In the genomic region with DNA sequence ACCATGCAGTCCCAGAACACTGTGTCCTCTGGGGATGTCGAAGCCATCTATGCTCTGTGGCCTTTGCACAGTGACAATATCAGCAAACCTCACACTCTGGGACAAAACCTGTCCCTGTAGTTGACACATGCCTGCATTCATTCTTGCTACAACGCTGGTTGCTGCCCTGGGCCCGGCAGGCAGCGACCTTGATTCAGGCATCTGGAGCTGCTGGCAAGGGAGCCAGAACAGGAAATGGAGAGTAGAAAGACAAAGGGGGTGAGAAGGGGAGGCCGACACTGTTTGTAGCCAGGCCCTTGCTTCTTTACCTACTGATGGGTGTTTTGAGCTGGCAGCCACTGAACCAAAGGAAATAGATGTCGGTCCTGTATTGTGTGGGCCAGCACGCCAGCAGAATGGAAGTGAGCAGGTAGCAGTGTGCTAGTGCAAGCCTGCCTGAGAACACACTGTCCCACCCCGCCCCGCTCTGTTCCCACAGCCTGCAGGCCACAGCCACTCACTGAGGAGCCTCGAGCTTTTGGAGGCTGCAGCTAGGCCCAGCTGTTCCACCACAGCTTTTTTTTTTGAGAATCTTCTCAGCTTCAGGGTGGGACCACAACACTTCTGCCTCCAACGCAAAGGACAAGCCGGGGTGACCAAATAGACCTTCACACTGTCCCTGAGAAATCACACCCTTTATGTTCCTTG, we compare ENCODE assay signal across 8 mouse cellular contexts. TPM values are rescaled to one million over a fixed set of nuclear protein-coding genes. Genes with fewer than 3 reads are reported as not detected.
DNase-seq lines count a peak whose midpoint lies in the region; ATAC-seq and TF ChIP-seq lines count a peak whose summit lies in the region.
"Not testable (repeated sequence)": the region's sequence is repeated elsewhere in the genome, so short reads cannot be mapped to it uniquely, and the experiment has no call there.

No protein-coding gene starts in this region.

- not testable (repeated sequence) for H3K27me3 ChIP-seq in hindbrain, embryonic 10.5 days (ENCODE audit: insufficient read depth, poor library complexity, severe bottlenecking); limb, embryonic 11.5 days (ENCODE audit: control insufficient read depth, insufficient read depth, low read length); lung, postnatal 0 days (replicated peaks; ENCODE audit: insufficient read depth, low read length); stomach, embryonic 16.5 days (ENCODE audit: control insufficient read depth, insufficient read depth, low read length)

- 63% methylated on average over 12 of the region's 12 CpGs for WGBS in hindbrain, embryonic 10.5 days
- whole genome bisulfite sequencing in limb, embryonic 11.5 days: 54% methylated on average over 11 of the region's 12 CpGs
- WGBS in lung, postnatal 0 days: 29% methylated on average over 12 of the region's 12 CpGs
- WGBS in stomach, embryonic 16.5 days: 33% methylated on average over 11 of the region's 12 CpGs

- H3K9ac ChIP-seq in limb, embryonic 11.5 days (ENCODE audit: low read length): peak overlapping the region; percentile 2; the same call in 1 of the 2 replicates
- H3K9ac ChIP-seq in lung, postnatal 0 days (replicated peaks; ENCODE audit: low read depth); stomach, embryonic 16.5 days (ENCODE audit: low read length): not testable (repeated sequence)

- peak; percentile 36; the same call in 1 of the 2 replicates for TF ChIP-seq EP300 in lung, postnatal 0 days (IDR thresholded peaks at IDR 0.05)

- not testable (repeated sequence) for H3K9me3 ChIP-seq in hindbrain, embryonic 10.5 days; limb, embryonic 11.5 days (ENCODE audit: control insufficient read depth, low read length); lung, postnatal 0 days (ENCODE audit: low read length); stomach, embryonic 16.5 days (replicated peaks; ENCODE audit: control insufficient read depth, low read length)

- H3K4me3 ChIP-seq in hindbrain, embryonic 10.5 days; limb, embryonic 11.5 days (ENCODE audit: low read depth, low read length); lung, postnatal 0 days (ENCODE audit: low read depth, low read length); stomach, embryonic 16.5 days (replicated peaks; ENCODE audit: low read length): not testable (repeated sequence)

- TF ChIP-seq CTCF in lung, postnatal 0 days (IDR thresholded peaks at IDR 0.05): not testable (repeated sequence)

- peak overlapping the region; percentile 35; the same call in 1 of the 2 replicates for H3K27ac ChIP-seq in hindbrain, embryonic 10.5 days
- not testable (repeated sequence) for H3K27ac ChIP-seq in limb, embryonic 11.5 days (replicated peaks; ENCODE audit: low read depth, low read length); lung, postnatal 0 days (ENCODE audit: low read length)
- H3K27ac ChIP-seq in stomach, embryonic 16.5 days (ENCODE audit: low read length): peak overlapping the region; percentile 25; the same call in 1 of the 2 replicates

- peaks cover 11% of the 10 kb centered on the region for H3K4me1 ChIP-seq in hindbrain, embryonic 10.5 days (replicated peaks)
- not testable (repeated sequence) for H3K4me1 ChIP-seq in limb, embryonic 11.5 days (ENCODE audit: control insufficient read depth, insufficient read depth, low read length); lung, postnatal 0 days (ENCODE audit: insufficient read depth, low read depth, low read length); stomach, embryonic 16.5 days (ENCODE audit: control insufficient read depth, insufficient read depth, low read length)

- H3K4me2 ChIP-seq in limb, embryonic 11.5 days (ENCODE audit: low read depth, severe bottlenecking); lung, postnatal 0 days (replicated peaks; ENCODE audit: low read depth, low read length); stomach, embryonic 16.5 days (ENCODE audit: low read depth, low read length): not testable (repeated sequence)

- 0 out of 2 replicates have a peak, but pooled peaks have one; percentile 13 for ATAC-seq in limb, embryonic 11.5 days (ENCODE audit: insufficient number of reproducible peaks, low FRiP score, low TSS enrichment, low read depth)
- peak; percentile 80 for ATAC-seq in lung, postnatal 0 days
- peak; percentile 81 for ATAC-seq in stomach, embryonic 16.5 days (ENCODE audit: insufficient read depth, low FRiP score)

- H3K36me3 ChIP-seq in hindbrain, embryonic 10.5 days; limb, embryonic 11.5 days (ENCODE audit: control insufficient read depth, insufficient read depth, low read length); lung, postnatal 0 days (ENCODE audit: insufficient read depth, low read length); stomach, embryonic 16.5 days (ENCODE audit: control insufficient read depth, insufficient read depth, low read length): not testable (repeated sequence)

- peak; percentile 46 for DNase-seq in ES-CJ7 (ENCODE audit: low read depth, low spot score)
- peak; percentile 5 for DNase-seq in embryo, embryonic 10.5 days (ENCODE audit: low spot score)
- DNase-seq in heart, adult 8-10 months (ENCODE audit: low spot score): peak; percentile 51
- DNase-seq in hindbrain, embryonic 10.5 days (ENCODE audit: low spot score): peak; percentile 5
- peak; percentile 47 for DNase-seq in limb, embryonic 11.5 days (ENCODE audit: low spot score)
- peak; percentile 81 for DNase-seq in lung, postnatal 0 days (ENCODE audit: low spot score)
- DNase-seq in urinary bladder, postnatal 14 days (ENCODE audit: low spot score): peak; percentile 31

RNA-seq across cellular contexts. Expression of a gene that starts 5.5 kb away (rescaled TPM):
- 10 to 100 TPM; 35.1 to 40.2 (median 38.2) TPM for total RNA-seq in heart, adult 8-10 months (2022)
- polyA plus RNA-seq in hindbrain, embryonic 10.5 days (2016; fragmentation: Nextera tagmentation; extraction: Ambion mirVana): 585 and 814 TPM in 2 replicates
- 502 TPM in 2 replicates for polyA plus RNA-seq in limb, embryonic 11.5 days (2014; fragmentation: Nextera tagmentation; extraction: Ambion mirVana)
- polyA plus RNA-seq in lung, postnatal 0 days (2015; fragmentation: Nextera tagmentation; extraction: Ambion mirVana): 537 and 571 TPM in 2 replicates
- 440 and 474 TPM in 2 replicates for polyA plus RNA-seq in stomach, embryonic 16.5 days (2015; fragmentation: Nextera tagmentation; extraction: Ambion mirVana)

Comparison
In these comparisons a context has a peak if more than half of its experiments do, and no peak if none do; other contexts are left out.
1. DNase-seq: peak in every context shown above with its lines; median percentile 81 in lung, postnatal 0 days; 51 in heart, adult 8-10 months; 47 in limb, embryonic 11.5 days; 46 in ES-CJ7; 31 in urinary bladder, postnatal 14 days; 5 in embryo, embryonic 10.5 days; 5 in hindbrain, embryonic 10.5 days.
2. ATAC-seq: peak in every context shown above with its lines; median percentile 81 in stomach, embryonic 16.5 days; 80 in lung, postnatal 0 days; 13 in limb, embryonic 11.5 days.